Mouse (Mus musculus) MN1 (cell line): Measurements from ENCODE around the gene Fhl3.
"Not testable (repeated sequence)": the region's sequence is repeated elsewhere in the genome, so short reads cannot be mapped to it uniquely, and the experiment has no call there.

Source experiments
- DNase-seq: peaks from one replicate; pipeline ENCODE4 v3.0.0-alpha.2; 2016; ENCODE audit warnings: low spot score

The Fhl3 gene

GRCm38 (mm10) chr4:124708518-124709477 is 8.3 kb downstream of the Fhl3 start:
- DNase-seq, result peak; percentile 97

- peak; percentile 59 for DNase-seq
Measured at GRCm38 (mm10) chr4:124709961-124710446, 9.5 kb downstream of the Fhl3 start.

- DNase-seq, result peak; percentile 68
Measured at GRCm38 (mm10) chr4:124710776-124711291, 10.3 kb downstream of the Fhl3 start.

GRCm38 (mm10) chr4:124712618-124713017 is 12.1 kb downstream of the Fhl3 start:
- no peak for DNase-seq

GRCm38 (mm10) chr4:124713850-124714249 is 13.3 kb downstream of the Fhl3 start:
- not testable (repeated sequence) for DNase-seq

GRCm38 (mm10) chr4:124714545-124715481 is 14.3 kb downstream of the Fhl3 start, which contains the start of gene Sf3a3:
Gene Sf3a3, plus strand, starts transcription at chr4:124714776.
- DNase-seq, result peak; percentile 98

GRCm38 (mm10) chr4:124719101-124719500 is 18.6 kb downstream of the Fhl3 start:
- no peak for DNase-seq

- no peak for DNase-seq
Measured at GRCm38 (mm10) chr4:124726121-124726520, 25.6 kb downstream of the Fhl3 start.

- DNase-seq, result no peak
Measured at GRCm38 (mm10) chr4:124736952-124737351, 36.5 kb downstream of the Fhl3 start.

GRCm38 (mm10) chr4:124737486-124737885 is 37.0 kb downstream of the Fhl3 start:
- no peak for DNase-seq

- peak; percentile 26 for DNase-seq
Measured at GRCm38 (mm10) chr4:124738013-124738412, 37.5 kb downstream of the Fhl3 start.

- no peak for DNase-seq
Measured at GRCm38 (mm10) chr4:124738783-124739182, 38.3 kb downstream of the Fhl3 start.

- peak; percentile 70 for DNase-seq
Measured at GRCm38 (mm10) chr4:124741376-124742343, 41.2 kb downstream of the Fhl3 start, which contains the start of gene Inpp5b. Gene Inpp5b, plus strand, starts transcription at chr4:124741850.

- no peak for DNase-seq
Measured at GRCm38 (mm10) chr4:124742839-124743238, 42.3 kb downstream of the Fhl3 start.

- no peak for DNase-seq
Measured at GRCm38 (mm10) chr4:124746577-124746976, 46.1 kb downstream of the Fhl3 start.

GRCm38 (mm10) chr4:124747851-124748250 is 47.4 kb downstream of the Fhl3 start:
- no peak for DNase-seq

- DNase-seq, result peak; percentile 96
Measured at GRCm38 (mm10) chr4:124751300-124752250, 51.1 kb downstream of the Fhl3 start.

GRCm38 (mm10) chr4:124752281-124753199 is 52.0 kb downstream of the Fhl3 start:
- peak; percentile 43 for DNase-seq
